Mouse (Mus musculus) liver, postnatal 0 days (tissue): Measurements from ENCODE around the gene Sec24d.

Experiments used
- CTCF ChIP-seq: sonication (generic); IDR thresholded peaks from 2 replicates; pipeline ENCODE4 v1.5.1; 2016; ENCODE audit warnings: antibody characterized with exemption, low read depth
- EP300 ChIP-seq: IDR thresholded peaks from 2 replicates; pipeline ENCODE4 v1.6.1; 2016; ENCODE audit warnings: antibody characterized with exemption, low read depth, mild to moderate bottlenecking

- TF ChIP-seq CTCF = no peak
- no peak for TF ChIP-seq EP300
Observed at GRCm38 (mm10) chr3:123296654-123297053, 29.4 kb downstream of the Sec24d start.
